Mouse (Mus musculus) myocyte (in vitro differentiated cells): ENCODE data around the gene Psd. TPM values are rescaled to one million over a fixed set of nuclear protein-coding genes. Genes with fewer than 3 reads are reported as not detected.

Experiments
- H3K27me3 ChIP-seq: one replicate; pipeline ENCODE4 v1.6.1; 2011; ENCODE audit not compliant: control insufficient read depth, insufficient read depth, insufficient read length
- H3K36me3 ChIP-seq: one replicate; pipeline ENCODE4 v1.6.1; 2011; ENCODE audit not compliant: control insufficient read depth, insufficient read depth
- H3K4me2 ChIP-seq: one replicate; pipeline ENCODE4 v1.6.1; 2011; ENCODE audit warnings: low read depth, control low read depth
- H3K4me3 ChIP-seq: one replicate; pipeline ENCODE4 v1.5.1; 2011; ENCODE audit warnings: mild to moderate bottlenecking, control low read depth, moderate library complexity
- H3K79me2 ChIP-seq: one replicate; pipeline ENCODE4 v1.6.1; 2011; ENCODE audit not compliant: control insufficient read depth, insufficient read depth
- H3ac ChIP-seq: one replicate; pipeline ENCODE4 v1.6.1; 2011; ENCODE audit not compliant: control insufficient read depth, insufficient read length
- CEBPB ChIP-seq: IDR thresholded peaks from 2 replicates; pipeline ENCODE4 v1.6.1; 2011; ENCODE audit warnings: mild to moderate bottlenecking, moderate library complexity; ENCODE audit not compliant: poor library complexity, insufficient read depth, severe bottlenecking
- E2F4 ChIP-seq: IDR thresholded peaks from one replicate; pipeline ENCODE4 v1.6.1; 2011; ENCODE audit warnings: mild to moderate bottlenecking, control low read depth, moderate library complexity; ENCODE audit not compliant: insufficient read depth
- MAX ChIP-seq: IDR thresholded peaks from one replicate; pipeline ENCODE4 v1.6.1; 2011; ENCODE audit warnings: low read depth, mild to moderate bottlenecking, control low read depth
- MYOD1 ChIP-seq, 3 experiments: IDR thresholded peaks; one replicate each; pipeline ENCODE4 v1.6.1; 2011; ENCODE audit warnings: control low read depth in 2 of 3, low read depth in 2 of 3, mild to moderate bottlenecking in 2 of 3, moderate library complexity in 1 of 3; ENCODE audit not compliant: insufficient read length in 2 of 3, control insufficient read depth in 1 of 3
- MYOG ChIP-seq, 3 experiments: IDR thresholded peaks; one replicate each; pipeline ENCODE4 v1.6.1; 2011; ENCODE audit warnings: control low read depth in 2 of 3, low read depth in 2 of 3, mild to moderate bottlenecking in 2 of 3; ENCODE audit not compliant: insufficient read length in 2 of 3, control insufficient read depth in 1 of 3, insufficient read depth in 1 of 3
- POLR2A ChIP-seq: IDR thresholded peaks from one replicate; pipeline ENCODE4 v1.6.1; 2011; ENCODE audit warnings: low read depth, mild to moderate bottlenecking, control low read depth, moderate library complexity; ENCODE audit not compliant: insufficient read length
- POLR2AphosphoS2 ChIP-seq: IDR thresholded peaks from one replicate; pipeline ENCODE4 v1.6.1; 2011; ENCODE audit warnings: low read depth, control low read depth; ENCODE audit not compliant: insufficient read length
- REST ChIP-seq: IDR thresholded peaks from one replicate; pipeline ENCODE4 v1.6.1; 2011; ENCODE audit warnings: mild to moderate bottlenecking, control low read depth, moderate library complexity; ENCODE audit not compliant: insufficient read depth, insufficient read length
- SRF ChIP-seq: IDR thresholded peaks from one replicate; pipeline ENCODE4 v1.6.1; 2011; ENCODE audit warnings: low read depth; ENCODE audit not compliant: control insufficient read depth, insufficient read length
- TCF12 ChIP-seq: IDR thresholded peaks from one replicate; pipeline ENCODE4 v1.6.1; 2011; ENCODE audit warnings: mild to moderate bottlenecking, control low read depth; ENCODE audit not compliant: poor library complexity, insufficient read depth, severe bottlenecking
- TCF3 ChIP-seq: IDR thresholded peaks from one replicate; pipeline ENCODE4 v1.6.1; 2011; ENCODE audit warnings: low read depth, control low read depth; ENCODE audit not compliant: insufficient read length
- USF1 ChIP-seq: IDR thresholded peaks from one replicate; pipeline ENCODE4 v1.6.1; 2011; ENCODE audit warnings: low read depth, mild to moderate bottlenecking, control low read depth, moderate library complexity
- polyA plus RNA-seq: library from polyadenylated mRNA; unstranded; fragments of >200 nt; fragmentation: generic; extraction: Trizol; gene quantifications from one replicate; pipeline ENCODE4 v1.2.1, GENCODE M21; 2012; ENCODE audit warnings: missing spikeins

Psd gene
- polyA plus RNA-seq, 1 experiment: 11.7 TPM

- H3K27me3 ChIP-seq: no peaks in the 10 kb centered on the region
- H3K4me3 ChIP-seq: no peak overlapping the region
- TF ChIP-seq E2F4 (no peak), USF1 (no peak), SRF (no peak), MYOG (IDR thresholded peaks at IDR 0.05; ENCODE audit: control insufficient read depth in 1 of 3, insufficient read depth in 1 of 3, insufficient read length in 2 of 3, low read depth in 2 of 3) (no peak), REST (no peak), POLR2A (no peak), CEBPB (no peak), POLR2AphosphoS2 (no peak)
- peaks cover 25% of the 10 kb centered on the region for H3K36me3 ChIP-seq
- H3K79me2 ChIP-seq: no peaks in the 10 kb centered on the region
- no peak overlapping the region for H3K4me2 ChIP-seq
- H3ac ChIP-seq: no peak overlapping the region
Measured at GRCm38 (mm10) chr19:46286926-46287325, 40.0 kb downstream of the Psd start.

- H3K36me3 ChIP-seq: peaks cover 31% of the 10 kb centered on the region
- no peaks in the 10 kb centered on the region for H3K79me2 ChIP-seq
- no peak for TF ChIP-seq MAX
- no peak for TF ChIP-seq MYOD1 (IDR thresholded peaks at IDR 0.05; ENCODE audit: control insufficient read depth in 1 of 3, insufficient read length in 2 of 3, low read depth in 2 of 3)
- TF ChIP-seq POLR2AphosphoS2: no peak
- no peak for TF ChIP-seq TCF12
- TF ChIP-seq CEBPB: no peak
- no peak for TF ChIP-seq SRF
- no peak for TF ChIP-seq POLR2A
- no peak for TF ChIP-seq TCF3
- H3K4me3 ChIP-seq: no peak overlapping the region
- no peak overlapping the region for H3ac ChIP-seq
- H3K4me2 ChIP-seq: no peak overlapping the region
- no peaks in the 10 kb centered on the region for H3K27me3 ChIP-seq
Measured at GRCm38 (mm10) chr19:46286047-46286446, 40.9 kb downstream of the Psd start.

GRCm38 (mm10) chr19:46285631-46286030 is 41.3 kb downstream of the Psd start:
- Histone ChIP-seq H3K4me3 (no peak overlapping the region), H3K4me2 (no peak overlapping the region), H3K27me3 (no peaks in the 10 kb centered on the region), H3K36me3 (peaks cover 31% of the 10 kb centered on the region), H3ac (no peak overlapping the region), H3K79me2 (no peaks in the 10 kb centered on the region)
- TF ChIP-seq E2F4 (no peak), POLR2AphosphoS2 (no peak), TCF3 (no peak), CEBPB (no peak), MYOG (IDR thresholded peaks at IDR 0.05; ENCODE audit: control insufficient read depth in 1 of 3, insufficient read depth in 1 of 3, insufficient read length in 2 of 3, low read depth in 2 of 3) (no peak), SRF (no peak), POLR2A (no peak), TCF12 (no peak), USF1 (no peak), MAX (no peak), REST (no peak), MYOD1 (IDR thresholded peaks at IDR 0.05; ENCODE audit: control insufficient read depth in 1 of 3, insufficient read length in 2 of 3, low read depth in 2 of 3) (no peak)

- H3K4me3 ChIP-seq: no peak overlapping the region
- H3ac ChIP-seq: no peak overlapping the region
- no peaks in the 10 kb centered on the region for H3K79me2 ChIP-seq
- peaks cover 33% of the 10 kb centered on the region for H3K36me3 ChIP-seq
- no peaks in the 10 kb centered on the region for H3K27me3 ChIP-seq
- TF ChIP-seq TCF12 (no peak), MYOG (IDR thresholded peaks at IDR 0.05; ENCODE audit: control insufficient read depth in 1 of 3, insufficient read depth in 1 of 3, insufficient read length in 2 of 3, low read depth in 2 of 3) (no peak), USF1 (no peak), POLR2A (no peak), TCF3 (no peak)
- no peak overlapping the region for H3K4me2 ChIP-seq
Measured at GRCm38 (mm10) chr19:46284686-46285085, 42.3 kb downstream of the Psd start.

- Histone ChIP-seq H3ac (no peak overlapping the region), H3K79me2 (no peaks in the 10 kb centered on the region), H3K4me3 (no peak overlapping the region), H3K36me3 (peaks cover 50% of the 10 kb centered on the region), H3K27me3 (no peaks in the 10 kb centered on the region), H3K4me2 (no peak overlapping the region)
- no peak for TF ChIP-seq CEBPB
- TF ChIP-seq MYOD1 (IDR thresholded peaks at IDR 0.05; ENCODE audit: control insufficient read depth in 1 of 3, insufficient read length in 2 of 3, low read depth in 2 of 3): no peak
- no peak for TF ChIP-seq POLR2AphosphoS2
- TF ChIP-seq TCF3: no peak
- TF ChIP-seq E2F4: no peak
- no peak for TF ChIP-seq SRF
Measured at GRCm38 (mm10) chr19:46282081-46282849, 44.7 kb downstream of the Psd start.
